Mouse (Mus musculus) neural tube, embryonic 11.5 days (tissue): Measurements from ENCODE around the gene Gm29666. TPM values are rescaled to one million over a fixed set of nuclear protein-coding genes. Genes with fewer than 3 reads are reported as not detected.

Experiments used
- ATAC-seq: fragments of 200-750 bp; cut with Nextera tagmentation; 2 replicates; pipeline ENCODE4 v1.8.0; 2017; ENCODE audit warnings: moderate number of reproducible peaks, mild to moderate bottlenecking, moderate TSS enrichment, moderate library complexity; ENCODE audit not compliant: insufficient read depth, low FRiP score, low TSS enrichment
- DNase-seq: peaks from one replicate; pipeline ENCODE4 v3.0.0-alpha.2; 2015; ENCODE audit warnings: low spot score
- H3K27ac ChIP-seq: fragments of 300-500 bp; sonication (generic); 2 replicates; pipeline ENCODE4 v1.5.1; 2014; ENCODE audit warnings: low read depth, mild to moderate bottlenecking, low read length
- H3K27me3 ChIP-seq: fragments of 300-500 bp; sonication (generic); 2 replicates; pipeline ENCODE4 v1.6.1; 2014; ENCODE audit warnings: mild to moderate bottlenecking, low read length, mixed read lengths; ENCODE audit not compliant: control insufficient read depth, insufficient read depth
- H3K36me3 ChIP-seq: fragments of 300-500 bp; sonication (generic); 2 replicates; pipeline ENCODE4 v1.6.1; 2014; ENCODE audit warnings: mild to moderate bottlenecking, low read length, moderate library complexity, mixed read lengths; ENCODE audit not compliant: control insufficient read depth, insufficient read depth
- H3K4me1 ChIP-seq: fragments of 300-500 bp; sonication (generic); 2 replicates; pipeline ENCODE4 v1.6.1; 2014; ENCODE audit warnings: low read length, mixed read lengths; ENCODE audit not compliant: control insufficient read depth, insufficient read depth
- H3K4me2 ChIP-seq: fragments of 300-500 bp; sonication (generic); 2 replicates; pipeline ENCODE4 v1.6.1; 2014; ENCODE audit warnings: low read depth, mild to moderate bottlenecking, moderate library complexity
- H3K4me3 ChIP-seq: fragments of 300-500 bp; sonication (generic); 2 replicates; pipeline ENCODE4 v1.5.1; 2014; ENCODE audit warnings: low read depth, low read length
- H3K9ac ChIP-seq: fragments of 300-500 bp; sonication (generic); 2 replicates; pipeline ENCODE4 v1.6.1; 2014; ENCODE audit warnings: mild to moderate bottlenecking, low read length
- H3K9me3 ChIP-seq: fragments of 300-500 bp; sonication (generic); 2 replicates; pipeline ENCODE4 v1.6.1; 2016; ENCODE audit warnings: low read length; ENCODE audit not compliant: control insufficient read depth
- WGBS: fragments of 180-500 bp; shearing (Covaris S2); extraction: QIAGEN DNeasy Blood & Tissue Kit; methylation state at CpG from one replicate; pipeline ENCODE4 v1.1.7; 2014; 5-methylcytosine and 5-hydroxymethylcytosine counted together
- polyA plus RNA-seq: library from polyadenylated mRNA; unstranded; fragments of >200 nt; fragmentation: Nextera tagmentation; extraction: Ambion mirVana; gene quantifications from 2 replicates; pipeline ENCODE4 v1.2.1, GENCODE M21; 2014

Gene Gm29666
- polyA plus RNA-seq, 1 experiment from 2014 or later = 0.77 TPM

DNA sequence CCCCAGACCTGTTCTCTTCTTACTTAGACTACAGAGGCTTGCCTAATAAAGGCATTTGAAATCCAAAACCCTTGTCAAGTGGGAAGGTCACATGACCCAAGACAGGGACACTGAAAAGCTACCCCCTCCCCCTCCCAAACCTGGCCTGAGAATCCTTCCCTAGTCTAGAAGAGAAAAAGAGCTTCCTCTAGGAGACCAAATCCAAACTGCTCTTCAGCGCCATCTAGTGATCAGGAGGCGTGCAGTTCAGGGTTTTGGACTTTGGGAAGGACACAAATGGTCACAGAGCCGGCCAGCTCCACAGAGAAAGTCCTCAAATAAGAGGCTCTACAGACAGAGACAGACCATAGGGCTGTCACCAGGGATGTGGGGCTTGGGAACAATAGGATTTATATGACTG, 28.2 kb downstream of the Gm29666 start:
- Histone ChIP-seq H3K27ac (no peak overlapping the region), H3K4me3 (no peak overlapping the region), H3K27me3 (no peaks in the 10 kb centered on the region), H3K9me3 (no peaks in the 10 kb centered on the region), H3K4me2 (no peak overlapping the region), H3K9ac (no peak overlapping the region), H3K4me1 (no peaks in the 10 kb centered on the region), H3K36me3 (no peaks in the 10 kb centered on the region)
- DNase-seq (peak; percentile 83), ATAC-seq (no peak)
- 0% methylated on average over 3 of the region's 3 CpGs for WGBS

DNA sequence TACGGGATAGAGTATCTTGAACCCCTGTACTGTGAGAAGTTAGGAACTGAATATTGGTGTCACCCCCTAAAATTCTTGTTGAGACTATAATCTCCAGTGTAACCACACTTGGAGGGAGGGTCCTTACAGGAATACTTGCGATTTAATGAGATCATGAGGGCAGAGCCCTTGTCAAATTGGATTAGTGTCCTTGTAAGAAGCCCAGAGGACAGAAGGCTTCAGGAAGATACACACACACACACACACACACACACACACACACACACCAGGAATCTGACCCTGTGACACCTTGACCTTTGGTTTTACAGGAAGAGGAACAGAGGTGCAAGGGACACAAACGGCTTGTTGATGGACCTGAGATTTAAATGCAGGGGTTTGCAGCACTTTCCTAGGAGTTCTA, 28.6 kb downstream of the Gm29666 start:
- H3K27ac ChIP-seq = no peak overlapping the region
- no peaks in the 10 kb centered on the region for H3K27me3 ChIP-seq
- 61% methylated on average over 3 of the region's 3 CpGs for WGBS
- H3K4me3 ChIP-seq = no peak overlapping the region
- no peak overlapping the region for H3K9ac ChIP-seq
- DNase-seq (no peak), ATAC-seq (no peak)
- no peaks in the 10 kb centered on the region for H3K9me3 ChIP-seq
- no peak overlapping the region for H3K4me2 ChIP-seq
- no peaks in the 10 kb centered on the region for H3K36me3 ChIP-seq
- H3K4me1 ChIP-seq = no peaks in the 10 kb centered on the region

DNA sequence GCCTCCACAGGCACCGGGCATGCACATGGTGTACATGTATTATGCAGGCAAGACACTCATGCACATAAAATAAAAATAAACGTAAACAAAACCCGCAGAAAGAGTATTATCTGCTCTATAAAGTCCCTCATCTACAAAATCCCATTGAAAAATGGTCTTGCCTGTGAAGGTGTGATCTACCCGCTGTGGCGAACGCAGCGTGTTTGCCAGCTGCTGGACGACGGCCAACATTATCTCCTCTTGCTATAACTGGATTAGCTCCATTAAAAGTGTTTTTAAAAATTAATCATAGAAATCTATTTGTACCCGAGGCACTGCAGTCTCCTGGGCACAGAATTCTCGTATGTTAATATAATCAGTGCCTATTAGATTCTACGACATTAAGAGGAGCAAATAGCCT, 31.8 kb downstream of the Gm29666 start:
- 85% methylated on average over 12 of the region's 12 CpGs for WGBS
- H3K4me2 ChIP-seq = no peak overlapping the region
- H3K36me3 ChIP-seq = no peaks in the 10 kb centered on the region
- no peak for ATAC-seq
- no peaks in the 10 kb centered on the region for H3K4me1 ChIP-seq
- no peak overlapping the region for H3K27ac ChIP-seq
- H3K27me3 ChIP-seq = no peaks in the 10 kb centered on the region
- H3K9me3 ChIP-seq = no peaks in the 10 kb centered on the region
- H3K9ac ChIP-seq = no peak overlapping the region
- H3K4me3 ChIP-seq = no peak overlapping the region
- DNase-seq = no peak

DNA sequence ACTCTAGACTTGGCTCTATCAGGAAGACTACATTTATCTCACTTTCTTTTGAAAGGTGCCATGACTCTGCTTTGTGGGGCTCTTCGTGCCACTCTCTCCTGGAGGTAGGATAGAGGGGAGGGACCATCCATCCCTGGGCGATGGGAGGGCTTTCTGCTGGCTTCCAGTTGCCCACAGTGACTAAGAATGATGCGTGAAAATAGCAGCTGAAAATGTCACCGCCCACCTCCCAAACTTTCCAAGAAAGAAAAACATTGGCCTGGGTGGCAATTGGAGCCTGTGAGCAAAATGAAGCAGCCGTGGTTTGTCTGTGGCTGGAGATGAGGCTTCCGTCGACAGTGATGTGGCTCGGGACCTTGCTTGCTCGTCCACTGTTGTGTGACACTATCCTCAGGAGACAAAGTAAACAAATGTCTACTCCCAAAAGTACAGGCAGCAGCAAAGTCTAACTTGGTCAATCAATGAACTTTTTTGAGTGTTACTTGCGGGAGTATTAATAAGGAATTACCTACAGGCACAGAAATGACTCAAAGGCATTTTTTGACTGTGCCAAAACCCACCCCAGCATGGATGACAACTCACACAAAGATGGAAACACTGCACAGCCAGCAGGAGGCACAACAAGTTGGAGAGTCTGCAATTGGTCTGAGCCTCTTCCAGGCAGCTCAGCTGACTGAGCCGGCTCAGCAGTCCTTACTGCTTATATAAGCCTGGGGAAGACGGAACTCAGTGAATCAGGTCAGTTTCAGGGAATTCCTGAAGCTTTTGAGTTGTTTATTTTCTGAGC, 42.6 kb downstream of the Gm29666 start:
- H3K27me3 ChIP-seq = no peaks in the 10 kb centered on the region
- no peak overlapping the region for H3K4me3 ChIP-seq
- no peaks in the 10 kb centered on the region for H3K36me3 ChIP-seq
- 86% methylated on average over 12 of the region's 12 CpGs for WGBS
- no peaks in the 10 kb centered on the region for H3K4me1 ChIP-seq
- H3K9ac ChIP-seq = no peak overlapping the region
- H3K9me3 ChIP-seq = no peaks in the 10 kb centered on the region
- no peak overlapping the region for H3K27ac ChIP-seq
- ATAC-seq = no peak
- no peak for DNase-seq
- no peak overlapping the region for H3K4me2 ChIP-seq

DNA sequence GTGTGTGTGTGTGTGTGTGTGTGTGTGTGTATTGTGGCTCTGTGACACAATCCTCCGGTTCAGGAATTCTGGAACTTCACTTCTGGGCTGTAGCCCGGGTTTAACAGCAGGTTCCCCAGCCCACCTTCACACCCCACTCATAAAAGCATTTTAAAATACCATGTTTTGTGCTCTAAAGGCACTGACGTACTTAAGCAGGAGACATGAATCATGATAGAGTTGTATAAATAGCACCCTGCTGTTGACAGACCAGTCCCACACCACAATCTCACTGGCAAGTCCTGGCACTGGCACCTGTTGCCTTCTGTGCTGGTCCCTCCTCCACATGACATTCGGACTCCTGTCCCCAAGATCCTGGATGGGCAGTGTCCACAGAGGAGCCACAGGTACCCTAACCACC, 46.0 kb downstream of the Gm29666 start:
- H3K9ac ChIP-seq = no peak overlapping the region
- H3K27ac ChIP-seq = no peak overlapping the region
- no peaks in the 10 kb centered on the region for H3K9me3 ChIP-seq
- H3K4me3 ChIP-seq = no peak overlapping the region
- DNase-seq (no peak), ATAC-seq (no peak)
- H3K4me2 ChIP-seq = no peak overlapping the region
- H3K4me1 ChIP-seq = no peaks in the 10 kb centered on the region
- 74% methylated on average over 4 of the region's 4 CpGs for WGBS
- H3K27me3 ChIP-seq = no peaks in the 10 kb centered on the region
- H3K36me3 ChIP-seq = no peaks in the 10 kb centered on the region

DNA sequence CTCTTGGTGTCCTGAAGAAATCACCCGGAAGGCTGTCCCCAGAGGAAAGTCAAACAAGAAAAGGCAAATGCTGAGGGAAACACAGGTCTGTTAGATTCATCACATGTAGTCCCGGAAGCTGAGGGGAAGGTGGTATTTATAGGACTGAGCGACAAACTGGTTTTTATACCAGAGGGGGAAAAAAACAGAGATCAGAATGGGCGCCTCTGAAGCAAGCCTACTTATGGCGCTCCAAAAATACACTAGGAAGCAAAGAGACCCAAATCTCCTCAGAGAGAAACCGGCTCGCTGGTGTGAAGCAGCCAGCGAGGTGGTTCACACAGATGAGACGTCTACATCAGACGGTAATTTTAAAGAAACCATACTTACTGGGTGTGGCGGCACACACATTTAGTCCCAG, 46.8 kb downstream of the Gm29666 start:
- Histone ChIP-seq H3K9me3 (no peaks in the 10 kb centered on the region), H3K27me3 (no peaks in the 10 kb centered on the region), H3K9ac (no peak overlapping the region), H3K4me1 (no peaks in the 10 kb centered on the region), H3K36me3 (no peaks in the 10 kb centered on the region), H3K27ac (no peak overlapping the region), H3K4me3 (no peak overlapping the region), H3K4me2 (no peak overlapping the region)
- DNase-seq (no peak), ATAC-seq (no peak)
- 85% methylated on average over 11 of the region's 11 CpGs for WGBS

DNA sequence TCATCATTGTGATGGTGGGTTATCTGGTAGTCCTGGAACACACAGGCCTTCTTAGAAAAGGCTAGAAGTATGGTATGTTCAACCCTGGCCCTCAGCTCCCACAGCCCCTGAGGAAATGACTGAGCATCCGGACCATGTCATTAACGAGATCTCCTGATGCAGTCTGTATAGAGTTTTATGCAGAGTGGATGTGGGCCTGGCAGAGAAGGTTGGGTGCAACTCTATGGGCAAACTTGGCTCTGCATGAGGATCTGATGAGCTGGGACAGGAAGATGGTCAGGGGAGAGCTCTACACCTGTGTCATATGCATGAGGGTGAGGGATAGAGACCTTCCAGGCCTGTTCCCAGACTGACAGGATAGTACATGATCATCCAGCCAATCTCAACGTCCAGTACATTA, 48.0 kb downstream of the Gm29666 start:
- H3K4me3 ChIP-seq = no peak overlapping the region
- WGBS = 84% methylated on average over 3 of the region's 3 CpGs
- no peak overlapping the region for H3K9ac ChIP-seq

DNA sequence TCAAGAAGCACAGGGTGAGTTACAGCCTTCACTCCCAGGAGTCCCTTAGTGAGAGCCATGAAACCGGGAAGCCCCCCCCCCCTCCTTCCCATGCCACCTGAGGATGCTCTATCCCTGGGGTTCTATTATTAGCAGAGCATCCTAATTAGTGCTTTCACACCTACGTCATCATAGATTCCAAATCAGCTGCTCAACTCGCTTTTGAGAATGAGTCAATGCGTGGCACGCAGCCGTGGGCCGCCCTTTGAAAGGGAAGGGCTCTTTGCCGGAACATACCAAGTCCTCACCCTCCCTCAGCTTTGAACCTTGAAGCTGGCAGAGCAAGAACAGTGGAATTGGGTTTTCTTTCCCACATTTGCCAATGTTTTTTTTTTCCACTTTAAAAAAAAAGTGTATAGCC, 57.9 kb downstream of the Gm29666 start:
- Histone ChIP-seq H3K9me3 (no peaks in the 10 kb centered on the region), H3K27ac (no peak overlapping the region), H3K9ac (no peak overlapping the region), H3K4me2 (no peak overlapping the region), H3K36me3 (no peaks in the 10 kb centered on the region), H3K4me1 (peaks cover 6% of the 10 kb centered on the region), H3K4me3 (no peak overlapping the region), H3K27me3 (no peaks in the 10 kb centered on the region)
- no peak for DNase-seq
- WGBS = 89% methylated on average over 8 of the region's 8 CpGs
- no peak for ATAC-seq

More for the DNA sequence above, 48.0 kb downstream of the Gm29666 start:
- ATAC-seq (no peak), DNase-seq (no peak)
- Histone ChIP-seq H3K4me2 (no peak overlapping the region), H3K27me3 (no peaks in the 10 kb centered on the region), H3K4me1 (no peaks in the 10 kb centered on the region), H3K27ac (no peak overlapping the region), H3K9me3 (no peaks in the 10 kb centered on the region), H3K36me3 (no peaks in the 10 kb centered on the region)
